Mouse (Mus musculus) liver, embryonic 14.5 days (tissue): ENCODE results near the gene Defb28.

Experiments used
- CTCF ChIP-seq: IDR thresholded peaks from 2 replicates; pipeline ENCODE4 v1.5.1; 2016; ENCODE audit warnings: antibody characterized with exemption, low read depth, control low read depth
- EP300 ChIP-seq: IDR thresholded peaks from 2 replicates; pipeline ENCODE4 v1.6.1; 2016; ENCODE audit warnings: antibody characterized with exemption, low read depth

DNA sequence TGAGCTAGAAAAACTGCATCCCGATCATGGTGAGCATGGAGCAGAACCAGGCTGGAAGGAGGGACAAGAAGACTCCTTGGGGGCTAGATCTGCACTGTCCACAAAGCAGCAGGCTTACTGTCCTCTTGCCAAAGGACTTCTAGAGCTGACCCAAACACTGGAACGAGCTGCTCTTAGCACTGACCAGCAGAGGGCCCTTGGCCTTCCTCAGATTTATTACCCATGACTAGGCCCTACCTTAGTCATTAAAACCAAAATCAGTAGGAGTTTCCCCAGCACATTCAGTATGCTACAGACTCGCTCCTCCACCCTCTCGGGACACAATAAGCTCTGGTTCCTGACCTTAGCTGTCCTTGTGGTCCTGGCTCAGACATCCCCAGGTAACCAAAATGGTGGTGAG lies at the start of gene Defb28:
- TF ChIP-seq CTCF (no peak), EP300 (no peak)
